Comparison of ENCODE assay signal across 20 mouse cellular contexts in genomic region chr2:34964651-34965050, GRCm38 (mm10). TPM values are rescaled to one million over a fixed set of nuclear protein-coding genes. Genes with fewer than 3 reads are reported as not detected.
DNase-seq lines count a peak whose midpoint lies in the region; ATAC-seq and TF ChIP-seq lines count a peak whose summit lies in the region.
"Had no signal": no experiment of that assay in that cellular context is flagged by ENCODE, and none has a peak within 500 bp of the region (broad histone marks: within the 10 kb centered on the region; RNA-seq: fewer than 3 reads in every experiment).

No protein-coding gene starts in this region.

- no peak for TF ChIP-seq RAD21 in CH12.LX (IDR thresholded peaks at IDR 0.05; ENCODE audit: low read depth, low read length)

- peaks cover 23% of the 10 kb centered on the region for H3K4me1 ChIP-seq in kidney, embryonic 16.5 days (ENCODE audit: insufficient read depth, low read length)
- H3K4me1 ChIP-seq in thymus, adult 2 months (replicated peaks; ENCODE audit: control insufficient read depth, insufficient read depth, low read length): peaks cover 70% of the 10 kb centered on the region
- peaks cover 17 to 63% of the 10 kb centered on the region in 2 experiments for H3K4me1 ChIP-seq in CH12.LX (ENCODE audit: control insufficient read depth in 1 of 2, insufficient read depth in 2 of 2)

- DNase-seq in kidney, adult 8-10 months: no peak
- DNase-seq in thymus, adult 2 months: peak; percentile 18
- no peak for DNase-seq in thymus, postnatal 25 days
- no peak for DNase-seq in CH12.LX (ENCODE audit: extremely low read depth)
- no peak for DNase-seq in layer of hippocampus, postnatal 25 days (ENCODE audit: extremely low spot score in 1 of 2, low spot score in 1 of 2)
- DNase-seq: cerebellum, adult 18-20 months; cerebellum, adult 9-10 months; cerebellum, postnatal 14 days; gastrocnemius, postnatal 10 days; gastrocnemius, postnatal 36 days had no signal

- H3K9me3 ChIP-seq in kidney, embryonic 16.5 days (ENCODE audit: low read length): no peaks in the 10 kb centered on the region
- H3K9me3 ChIP-seq in CH12.LX (replicated peaks; ENCODE audit: low read length): peaks cover 2% of the 10 kb centered on the region
- H3K9me3 ChIP-seq: forebrain, embryonic 10.5 days; forebrain, embryonic 13.5 days; G1E; heart, embryonic 10.5 days; heart, embryonic 13.5 days had no signal

- H3K36me3 ChIP-seq in kidney, embryonic 16.5 days (ENCODE audit: insufficient read depth, low read length): no peaks in the 10 kb centered on the region
- no peaks in the 10 kb centered on the region for H3K36me3 ChIP-seq in thymus, adult 2 months (ENCODE audit: control insufficient read depth, insufficient read depth, low read length)
- H3K36me3 ChIP-seq in CH12.LX (replicated peaks in 1 of 2; ENCODE audit: control insufficient read depth in 1 of 2, insufficient read depth in 1 of 2, low read length in 1 of 2): peaks cover 0 to 2% of the 10 kb centered on the region in 2 experiments
- H3K36me3 ChIP-seq: forebrain, embryonic 10.5 days; G1E; heart, embryonic 10.5 days; heart, embryonic 13.5 days had no signal

- ATAC-seq in kidney, embryonic 16.5 days (ENCODE audit: low FRiP score, low TSS enrichment): no peak
- ATAC-seq: forebrain, embryonic 13.5 days; forebrain, embryonic 16.5 days; Patski had no signal

- H3K4me3 ChIP-seq in kidney, embryonic 16.5 days (ENCODE audit: low read length): no peak overlapping the region
- H3K4me3 ChIP-seq in thymus, adult 2 months (ENCODE audit: control insufficient read depth, insufficient read depth, low read length): no peak overlapping the region
- H3K4me3 ChIP-seq in CH12.LX (replicated peaks in 1 of 3; ENCODE audit: low read depth in 2 of 3, low read length in 2 of 3, poor library complexity in 1 of 3): no peak overlapping the region
- H3K4me3 ChIP-seq: forebrain, embryonic 10.5 days; forebrain, embryonic 13.5 days; heart, adult 2 months; heart, embryonic 13.5 days had no signal

- no peak overlapping the region for H3K9ac ChIP-seq in kidney, embryonic 16.5 days (replicated peaks; ENCODE audit: low read length)
- H3K9ac ChIP-seq in CH12.LX (ENCODE audit: insufficient read depth, low read depth): peak overlapping the region; percentile 80; the same call in 1 of the 2 replicates
- H3K9ac ChIP-seq: forebrain, embryonic 13.5 days; heart, embryonic 13.5 days; hindbrain, embryonic 14.5 days had no signal

- WGBS in kidney, embryonic 16.5 days: 67% methylated on average over 9 of the region's 9 CpGs
- WGBS in thymus, adult 2 months: 82% methylated on average over 9 of the region's 9 CpGs

- in situ Hi-C loops in CH12.LX (cut with MboI; ENCODE audit: low pct_ligation_motif_present, low pct_unique_long_range_greater_than_20kb, low sequenced_read_pairs): loop anchor here (10.0 kb wide), 3 partner anchors 50 to 170 kb away; partner anchors contain the start of genes AI182371, Cntrl, Phf19 and Rabepk

- dilution Hi-C loops in CH12.LX (cut with MboI; ENCODE audit: extremely low pct_ligation_motif_present, extremely low pct_unique_long_range_greater_than_20kb, low sequenced_read_pairs): no loop called here

- no peak for TF ChIP-seq POLR2A in thymus, adult 2 months (IDR thresholded peaks at IDR 0.05; ENCODE audit: control insufficient read depth, extremely low read depth, insufficient read depth, low read length, poor library complexity)
- TF ChIP-seq POLR2A in CH12.LX (IDR thresholded peaks at IDR 0.05; ENCODE audit: low read depth, low read length): no peak

- peak overlapping the region; percentile 32; the same call in 1 of the 2 replicates for H3K27ac ChIP-seq in kidney, embryonic 16.5 days (ENCODE audit: low read length)
- peak overlapping the region; percentile 96 for H3K27ac ChIP-seq in thymus, adult 2 months (ENCODE audit: control insufficient read depth, insufficient read depth, low read length)
- peak overlapping the region; percentile 63 for H3K27ac ChIP-seq in CH12.LX (ENCODE audit: insufficient read depth, low read depth)
- H3K27ac ChIP-seq: forebrain, embryonic 10.5 days; forebrain, embryonic 13.5 days; heart, adult 2 months; heart, embryonic 13.5 days; hindbrain, embryonic 14.5 days had no signal

- no peaks in the 10 kb centered on the region for H3K27me3 ChIP-seq in kidney, embryonic 16.5 days (ENCODE audit: insufficient read depth, low read length)
- no peaks in the 10 kb centered on the region for H3K27me3 ChIP-seq in thymus, adult 2 months (ENCODE audit: control insufficient read depth, insufficient read depth, low read length)
- no peaks in the 10 kb centered on the region for H3K27me3 ChIP-seq in CH12.LX (replicated peaks)
- H3K27me3 ChIP-seq: Patski had no signal

- H3K79me2 ChIP-seq in CH12.LX (replicated peaks; ENCODE audit: control insufficient read depth, extremely low read depth, insufficient read depth, poor library complexity, severe bottlenecking): no peaks in the 10 kb centered on the region

- no peak for TF ChIP-seq CTCF in thymus, adult 2 months (IDR thresholded peaks at IDR 0.05; ENCODE audit: borderline replicate concordance, control insufficient read depth, extremely low read depth, insufficient read depth, low read length, poor library complexity)
- TF ChIP-seq CTCF in CH12.LX (conservative IDR thresholded peaks at IDR 0.05 in 1 of 2, IDR thresholded peaks at IDR 0.05 in 1 of 2; ENCODE audit: low read depth in 2 of 2, low read length in 2 of 2): no peak

- no peak for TF ChIP-seq EP300 in CH12.LX (IDR thresholded peaks at IDR 0.05; ENCODE audit: low read length)

- no peak overlapping the region for H3K4me2 ChIP-seq in kidney, embryonic 16.5 days (replicated peaks; ENCODE audit: low read depth, low read length)
- peak overlapping the region; percentile 90 for H3K4me2 ChIP-seq in CH12.LX (ENCODE audit: insufficient read depth, low read depth, poor library complexity, severe bottlenecking)
- H3K4me2 ChIP-seq: forebrain, embryonic 13.5 days; hindbrain, embryonic 14.5 days had no signal

TF ChIP-seq in CH12.LX, 34 proteins besides CTCF, POLR2A, EP300 and RAD21:
- TF ChIP-seq NRF1 (IDR thresholded peaks at IDR 0.05; ENCODE audit: low read depth, low read length) (no peak), MAFK (IDR thresholded peaks at IDR 0.05; ENCODE audit: insufficient replicate concordance, low read length) (no peak), NELFE (IDR thresholded peaks at IDR 0.05; ENCODE audit: low read depth, low read length) (no peak), RCOR1 (conservative IDR thresholded peaks at IDR 0.05; ENCODE audit: low read depth, low read length) (no peak), POLR2AphosphoS2 (IDR thresholded peaks at IDR 0.05; ENCODE audit: low read depth, low read length) (no peak), MXI1 (IDR thresholded peaks at IDR 0.05; ENCODE audit: low read depth, low read length) (no peak), SIN3A (IDR thresholded peaks at IDR 0.05; ENCODE audit: low read length) (0 out of 2 replicates have a peak, but pooled peaks have one; percentile 33)

RNA-seq across cellular contexts. Expression of gene Traf1, which starts 3.1 kb away (rescaled TPM):
- 30.3 and 33.2 TPM in 2 replicates for polyA plus RNA-seq in kidney, embryonic 16.5 days (2015; fragmentation: Nextera tagmentation; extraction: Ambion mirVana)
- 76.7 and 80.4 TPM in 2 replicates for polyA plus RNA-seq in thymus, adult 2 months (2012; rRNA removed)
- total RNA-seq in CH12.LX (2012; rRNA removed) (99.2 and 151 TPM in 2 replicates), CH12.LX (2014; rRNA removed) (58.8 and 66.9 TPM in 2 replicates)
- polyA plus RNA-seq in CH12.LX (2012; ENCODE audit: insufficient read length, low read depth): 46.4 and 47.9 TPM in 2 replicates
- total RNA-seq in layer of hippocampus, postnatal 25 days (2021): 1 to 10 TPM; 1.7 to 3.3 TPM
- polyA plus RNA-seq: G1E had no signal

RNA-seq across cellular contexts. Expression of gene Phf19, which starts 50.8 kb away (rescaled TPM):
- polyA plus RNA-seq in kidney, embryonic 16.5 days (2015; fragmentation: Nextera tagmentation; extraction: Ambion mirVana): 21.4 and 22.2 TPM in 2 replicates
- polyA plus RNA-seq in thymus, adult 2 months (2012; rRNA removed): 18.8 and 24.1 TPM in 2 replicates
- total RNA-seq in CH12.LX (2012; rRNA removed) (16.8 and 17.0 TPM in 2 replicates), CH12.LX (2014; rRNA removed) (20.5 and 25.0 TPM in 2 replicates)
- polyA plus RNA-seq in CH12.LX (2012; ENCODE audit: insufficient read length, low read depth): 25.4 and 27.9 TPM in 2 replicates
- total RNA-seq in layer of hippocampus, postnatal 25 days (2021): 1 to 10 TPM in 1 of 2 experiments, under 1 TPM in 1; 0.76 to 1.7 TPM

Comparison
In these comparisons a context has a peak if more than half of its experiments do, and no peak if none do; other contexts are left out.
1. H3K27ac ChIP-seq: peak in every context shown above with its lines; median percentile 96 in thymus, adult 2 months; 63 in CH12.LX; 32 in kidney, embryonic 16.5 days.